Mouse (Mus musculus) layer of hippocampus, postnatal 25 days (tissue): ENCODE data around the gene Rps12-ps3. TPM values are rescaled to one million over a fixed set of nuclear protein-coding genes. Genes with fewer than 3 reads are reported as not detected.

Experiments
- DNase-seq, 2 experiments: peaks; one replicate each; pipeline ENCODE4 v3.0.0; 2022; ENCODE audit warnings: mixed read lengths in 2 of 2, low spot score in 1 of 2; ENCODE audit errors: extremely low spot score in 1 of 2
- total RNA-seq, 2 experiments: library from RNA; stranded (reverse); gene quantifications; 2 replicates each; pipeline ENCODE4 v1.2.3; 2021

The Rps12-ps3 gene
- total RNA-seq = 100 to 1,000 TPM; 242 to 276 TPM

DNA sequence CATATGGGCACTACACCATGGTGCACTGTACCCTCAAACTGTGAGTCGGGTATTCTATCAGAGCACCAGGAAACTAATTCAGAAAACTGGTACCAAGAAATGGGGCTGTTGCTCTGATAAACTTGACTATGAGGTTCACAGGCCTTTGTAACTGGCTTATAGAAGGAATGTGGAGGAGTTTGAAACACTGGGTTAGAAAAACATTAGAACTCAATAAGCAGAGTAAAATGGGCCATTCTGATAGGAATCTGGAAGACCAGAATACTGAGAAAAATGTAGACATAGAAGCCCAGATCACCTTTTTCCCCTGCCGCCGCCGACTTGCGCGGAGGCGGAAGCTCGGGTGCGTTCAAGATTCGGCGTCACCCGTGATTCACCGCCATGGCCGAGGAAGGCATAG, at the start of gene Rps12-ps3:
Rps12-ps3 (plus strand) TSS at position 301 of the 400 bp plus-strand sequence.
- DNase-seq = no peak

DNA sequence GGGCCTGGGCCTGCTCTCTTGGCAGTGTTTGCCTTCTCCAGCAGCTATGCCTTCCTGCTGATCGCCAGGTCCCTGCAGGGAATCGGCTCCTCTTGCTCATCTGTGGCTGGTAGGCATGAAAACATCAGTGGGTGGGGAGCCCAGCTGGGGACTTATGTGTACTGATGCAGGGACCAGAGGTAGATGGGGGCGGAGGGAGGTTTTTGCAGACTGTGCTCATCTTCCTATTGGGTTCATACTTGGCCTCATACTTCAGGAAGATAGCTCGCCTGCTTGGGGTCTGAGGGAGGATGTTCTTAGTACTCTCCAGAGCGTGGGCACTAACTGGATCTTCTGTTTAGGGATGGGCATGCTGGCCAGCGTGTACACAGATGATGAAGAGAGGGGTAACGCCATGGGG, 48.9 kb upstream of the Rps12-ps3 start:
- no peak for DNase-seq

DNA sequence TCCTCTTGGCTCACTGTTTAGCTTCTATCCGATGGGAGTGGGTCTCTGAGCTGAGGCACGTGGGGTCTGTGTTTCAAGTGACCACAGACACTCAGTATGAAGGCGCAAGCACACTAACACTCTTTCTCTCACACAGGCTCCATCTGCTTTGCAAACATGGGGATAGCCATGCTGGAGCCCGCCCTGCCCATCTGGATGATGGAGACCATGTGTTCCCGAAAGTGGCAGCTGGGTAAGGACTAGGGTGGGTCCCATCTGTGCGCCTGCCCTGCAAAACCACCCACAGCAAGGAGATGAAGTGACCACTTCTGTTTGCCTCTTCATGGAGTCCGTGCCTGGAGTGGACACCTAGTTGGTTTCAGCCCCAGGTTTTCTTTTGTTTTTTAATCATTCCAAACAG, 45.7 kb upstream of the Rps12-ps3 start:
- DNase-seq = no peak

DNA sequence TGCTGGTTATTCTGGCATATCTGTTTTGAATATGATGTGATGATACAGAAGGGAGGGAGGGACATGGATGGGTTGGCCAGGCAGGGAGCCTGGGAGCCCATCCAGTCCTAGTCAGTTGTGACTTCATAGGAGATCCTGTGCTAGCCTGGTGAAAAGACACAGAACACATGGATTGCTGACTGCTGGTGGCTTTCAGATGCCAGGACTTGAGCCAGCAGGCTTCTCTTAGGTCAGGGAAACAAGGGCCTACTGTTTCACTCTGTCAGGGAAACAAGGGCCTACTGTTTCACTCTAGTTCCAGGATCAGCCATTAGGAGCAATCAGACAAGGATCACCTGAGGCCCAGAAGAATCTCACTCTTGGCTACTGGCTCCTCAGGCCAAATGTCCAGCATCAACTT, 41.2 kb upstream of the Rps12-ps3 start:
- no peak for DNase-seq

DNA sequence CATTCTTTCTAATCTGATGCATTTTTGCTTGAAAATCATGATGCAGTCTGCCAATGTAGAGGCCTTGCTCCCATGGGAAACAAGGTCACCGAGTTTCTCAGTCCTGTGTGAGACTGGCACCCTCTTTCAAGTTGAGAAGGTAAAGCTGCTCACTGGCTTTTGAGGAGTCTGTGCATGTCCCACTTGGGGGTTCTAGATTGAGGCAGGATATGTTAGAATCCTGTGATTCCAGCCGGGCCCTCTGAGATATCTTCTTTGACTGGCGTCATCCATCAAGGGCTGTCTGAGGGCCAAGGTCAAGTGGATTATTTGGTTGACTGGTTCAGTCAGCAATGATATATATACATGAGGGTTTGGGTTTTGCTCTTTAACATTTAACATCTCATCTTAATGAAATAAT, 40.1 kb upstream of the Rps12-ps3 start:
- DNase-seq = no peak

DNA sequence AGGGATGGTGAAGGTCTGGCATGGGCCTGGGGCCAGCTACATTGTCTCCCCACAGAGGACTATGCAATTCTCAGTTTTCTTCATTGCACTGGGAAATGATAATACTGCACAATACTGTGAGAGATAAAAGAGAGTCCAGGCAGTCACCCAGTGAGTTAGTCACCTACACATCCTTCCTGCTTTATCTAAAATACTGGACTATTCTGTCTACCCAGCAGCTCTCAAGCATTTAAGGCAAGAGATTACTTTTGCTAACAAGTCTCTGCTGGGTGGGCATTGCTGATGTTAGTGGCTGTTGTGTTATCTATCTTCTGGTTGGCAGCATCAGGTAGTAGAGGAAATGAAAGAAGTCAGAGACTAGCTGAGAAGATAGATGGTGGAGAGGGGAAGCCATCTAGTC, 33.0 kb upstream of the Rps12-ps3 start:
- no peak for DNase-seq

DNA sequence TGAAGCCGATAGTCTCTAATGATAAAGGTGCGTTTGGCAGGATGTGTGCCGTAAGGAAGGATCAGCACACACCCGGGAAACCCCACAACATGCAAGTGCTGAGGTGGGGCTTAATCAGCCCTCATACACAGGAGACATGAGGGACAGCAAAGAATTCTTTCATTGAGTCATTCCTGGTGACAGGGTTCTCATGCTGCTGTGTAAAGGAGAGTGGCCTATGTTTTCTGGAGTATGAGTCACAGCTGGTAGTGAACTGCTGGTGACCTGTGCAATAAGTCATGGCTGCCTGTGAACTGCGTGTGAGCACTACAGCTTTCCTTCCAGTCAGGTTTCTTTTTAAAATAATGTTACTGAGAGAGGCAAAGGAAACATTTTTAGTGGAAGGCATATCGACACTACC, 32.3 kb upstream of the Rps12-ps3 start:
- no peak for DNase-seq

DNA sequence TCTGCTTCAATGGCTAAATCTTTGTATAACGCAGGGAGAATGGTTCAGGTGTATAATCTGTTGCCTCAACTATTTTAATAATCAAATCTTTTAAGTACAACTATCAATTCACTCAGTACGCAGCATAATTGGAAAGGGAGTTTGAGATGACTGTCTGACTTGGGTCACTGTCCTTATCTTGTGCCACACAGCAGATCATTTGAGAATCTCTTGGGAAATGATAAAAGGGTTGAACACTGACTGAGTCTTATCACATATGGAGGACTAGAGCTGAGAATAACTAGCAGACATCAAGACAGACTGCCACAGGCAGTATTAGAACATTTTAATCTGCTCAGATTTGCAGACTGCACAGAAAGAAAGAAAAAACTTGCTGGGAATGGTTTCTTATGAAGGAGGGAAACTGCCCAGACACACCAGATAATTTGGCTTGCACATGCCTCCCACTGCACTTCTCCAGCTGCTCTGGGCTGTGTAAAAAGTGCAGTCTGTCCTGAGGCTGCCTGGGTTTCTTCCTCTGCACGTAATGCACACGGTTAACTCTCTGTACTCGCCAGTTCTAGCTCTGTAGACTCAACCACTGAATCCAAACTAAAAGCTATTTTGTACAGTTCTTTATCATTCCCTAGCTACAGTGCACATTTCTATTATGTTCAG, 29.8 kb upstream of the Rps12-ps3 start:
- no peak for DNase-seq

DNA sequence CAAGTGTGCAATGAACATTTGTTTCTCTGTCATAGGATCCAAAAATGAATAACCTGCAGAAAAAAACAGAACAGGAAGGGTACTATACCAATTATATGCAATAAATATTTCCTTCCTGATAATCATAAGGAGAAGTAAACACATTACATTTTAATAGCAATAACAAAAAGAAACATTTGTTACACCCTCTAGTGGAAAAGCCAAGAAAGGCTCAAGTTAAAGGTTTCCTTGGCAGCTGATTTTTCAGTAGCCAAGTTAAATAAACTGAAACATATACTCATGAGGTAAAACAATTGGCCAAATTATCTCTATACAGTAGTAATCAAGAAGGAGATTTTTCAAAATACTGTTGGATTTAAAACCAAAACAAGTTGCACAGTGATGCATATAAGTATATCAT, 6.8 kb upstream of the Rps12-ps3 start:
- no peak for DNase-seq

DNA sequence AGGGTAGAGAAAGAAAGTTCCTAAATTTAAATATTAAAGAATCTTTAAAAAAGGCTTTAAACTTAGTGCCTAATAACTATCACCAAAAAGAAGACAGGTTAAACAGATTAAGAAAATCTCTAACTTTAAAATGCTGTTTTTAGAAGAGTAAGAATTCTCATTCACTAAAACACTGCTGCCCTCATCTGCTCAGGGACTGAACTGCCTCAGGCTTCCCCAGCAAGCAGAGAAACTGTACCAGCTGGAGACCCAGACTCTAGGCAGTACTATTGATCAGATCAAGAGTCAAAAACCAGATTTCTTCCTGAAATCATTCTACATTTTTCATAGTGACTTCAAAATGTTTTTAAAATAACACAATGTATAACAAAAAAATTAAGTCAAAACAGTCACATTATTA, 5.5 kb upstream of the Rps12-ps3 start:
- peak in 1 of 2 experiments; percentile 49 for DNase-seq

DNA sequence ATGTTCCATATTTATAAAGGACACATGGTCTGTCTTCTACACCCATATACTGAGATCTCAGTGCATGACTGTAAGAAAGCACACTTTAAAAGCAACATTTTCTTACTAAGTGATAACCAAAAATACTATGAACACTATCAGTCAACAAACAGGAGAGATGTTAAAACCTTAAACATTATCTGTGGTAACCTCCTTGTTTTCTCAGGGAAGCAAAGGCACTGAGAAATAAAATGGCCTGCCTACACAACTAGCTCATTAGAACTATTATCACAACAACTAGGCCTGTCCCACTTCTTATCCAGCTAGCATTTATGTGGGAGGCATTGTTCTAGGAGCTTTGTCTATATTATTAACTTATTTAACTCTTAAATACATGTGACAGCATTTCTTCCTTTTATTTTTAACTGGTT, 8.7 kb downstream of the Rps12-ps3 start:
- no peak for DNase-seq

DNA sequence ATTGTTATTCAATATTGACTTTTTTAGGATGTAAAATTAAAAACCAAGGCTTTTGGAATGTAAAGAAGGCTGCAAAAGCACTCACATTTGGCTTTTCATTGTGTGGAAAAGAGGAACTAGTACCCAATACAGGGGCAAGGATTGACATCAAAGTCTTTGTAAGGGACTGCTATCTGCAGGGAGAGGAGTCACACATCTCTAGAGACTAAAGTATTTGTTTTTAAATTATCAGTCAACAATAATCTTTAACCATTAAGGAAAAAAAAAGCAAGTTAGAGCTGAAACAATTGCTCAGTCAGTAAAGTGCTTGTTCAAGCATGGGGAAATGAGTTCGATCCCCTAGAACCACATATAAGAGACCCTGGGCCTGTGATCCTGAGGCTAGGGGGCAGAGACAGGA, 14.6 kb downstream of the Rps12-ps3 start:
- DNase-seq = no peak

DNA sequence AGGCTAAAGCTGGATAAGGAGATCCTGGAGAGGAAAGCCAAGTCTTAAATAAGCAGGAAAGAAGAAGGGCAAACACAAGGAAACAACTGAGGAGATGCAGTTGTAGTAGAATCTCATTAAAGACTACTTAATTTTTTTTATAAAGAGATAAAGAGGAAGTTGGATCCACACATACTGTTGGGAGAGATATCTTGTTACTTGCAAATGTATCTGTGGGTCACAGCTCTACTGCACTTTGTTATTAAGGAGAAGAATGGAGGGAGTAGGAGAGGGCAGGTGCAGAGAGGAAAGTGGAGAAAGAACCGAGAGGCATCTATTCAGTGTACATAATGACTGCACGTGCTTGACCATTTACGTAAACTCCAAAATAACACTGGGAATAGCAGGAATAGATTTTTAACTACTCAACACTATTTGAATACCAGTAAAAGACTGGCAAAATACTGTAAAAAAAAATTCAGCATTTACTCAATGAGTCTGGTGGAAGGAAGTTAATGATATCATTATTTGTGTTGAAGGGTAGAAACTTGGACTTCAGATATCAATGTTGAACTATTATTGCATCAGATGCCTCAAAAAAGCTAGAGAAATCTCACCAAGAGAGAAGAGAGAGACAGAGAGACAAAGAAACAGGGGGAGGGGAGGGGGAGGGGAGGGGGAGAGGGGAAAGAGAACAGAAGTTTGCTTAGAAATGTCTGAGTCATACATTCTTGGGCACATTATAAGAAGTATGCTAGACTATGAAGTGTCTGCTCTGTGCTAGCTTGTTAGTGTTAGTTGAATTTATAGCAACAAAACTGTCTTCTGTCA, 16.0 kb downstream of the Rps12-ps3 start:
- no peak for DNase-seq

DNA sequence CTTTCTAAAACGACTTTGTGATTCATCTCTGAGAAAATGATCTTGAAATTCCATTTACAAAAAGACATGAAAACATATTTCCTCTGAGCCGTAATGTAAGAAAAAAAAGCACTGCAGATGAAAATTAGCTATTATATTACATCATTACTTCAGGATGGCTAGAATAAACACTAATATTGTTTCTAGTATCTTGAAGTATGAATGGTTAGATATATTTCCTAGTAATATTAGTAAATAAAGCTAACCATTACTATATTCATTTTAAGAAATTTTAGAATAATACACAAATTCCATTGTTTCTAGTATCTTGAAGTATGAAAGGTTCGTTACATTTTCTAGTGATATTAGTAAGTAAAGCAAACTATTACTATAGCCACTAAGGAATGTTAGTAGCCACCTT, 17.8 kb downstream of the Rps12-ps3 start:
- DNase-seq = no peak

DNA sequence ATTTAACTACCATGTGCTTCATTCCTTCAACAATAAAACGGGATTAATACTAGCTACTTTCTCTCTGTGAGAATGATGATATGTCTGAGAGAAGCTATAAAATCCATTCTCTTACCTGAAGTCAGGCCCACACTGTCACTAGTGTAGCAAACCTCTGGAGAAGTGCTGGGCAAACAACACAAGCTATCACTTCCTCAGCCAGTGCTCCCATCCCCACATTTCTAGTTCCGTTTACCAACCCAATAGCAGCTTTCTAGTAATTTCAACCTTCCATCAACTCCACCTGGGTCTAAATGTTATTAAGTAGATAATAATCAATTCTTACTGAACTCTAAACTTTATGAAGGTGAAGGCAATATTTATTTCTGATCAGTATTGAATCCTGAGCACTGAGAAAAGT, 20.9 kb downstream of the Rps12-ps3 start:
- no peak for DNase-seq

DNA sequence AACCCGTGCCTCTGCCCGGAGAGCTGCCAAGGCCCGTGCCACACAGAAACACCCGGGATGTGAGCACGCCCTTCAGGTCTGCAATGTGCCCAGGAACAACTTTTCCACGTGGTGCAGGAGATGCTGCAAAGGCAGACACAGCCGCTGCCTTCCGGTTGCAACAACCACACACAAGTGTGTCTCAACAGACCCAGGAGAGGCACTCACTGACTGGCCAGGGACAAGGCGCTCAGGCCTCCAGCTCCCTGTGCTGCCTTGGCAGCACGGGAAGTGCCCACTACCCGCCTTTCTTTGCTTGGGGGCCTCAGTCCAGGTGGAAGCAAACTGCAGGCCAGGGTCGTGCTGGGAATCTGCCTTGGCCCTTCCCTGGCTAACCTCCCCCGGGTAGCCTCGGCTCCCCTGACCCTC, 22.2 kb downstream of the Rps12-ps3 start:
- peak in 1 of 2 experiments; percentile 10 for DNase-seq

DNA sequence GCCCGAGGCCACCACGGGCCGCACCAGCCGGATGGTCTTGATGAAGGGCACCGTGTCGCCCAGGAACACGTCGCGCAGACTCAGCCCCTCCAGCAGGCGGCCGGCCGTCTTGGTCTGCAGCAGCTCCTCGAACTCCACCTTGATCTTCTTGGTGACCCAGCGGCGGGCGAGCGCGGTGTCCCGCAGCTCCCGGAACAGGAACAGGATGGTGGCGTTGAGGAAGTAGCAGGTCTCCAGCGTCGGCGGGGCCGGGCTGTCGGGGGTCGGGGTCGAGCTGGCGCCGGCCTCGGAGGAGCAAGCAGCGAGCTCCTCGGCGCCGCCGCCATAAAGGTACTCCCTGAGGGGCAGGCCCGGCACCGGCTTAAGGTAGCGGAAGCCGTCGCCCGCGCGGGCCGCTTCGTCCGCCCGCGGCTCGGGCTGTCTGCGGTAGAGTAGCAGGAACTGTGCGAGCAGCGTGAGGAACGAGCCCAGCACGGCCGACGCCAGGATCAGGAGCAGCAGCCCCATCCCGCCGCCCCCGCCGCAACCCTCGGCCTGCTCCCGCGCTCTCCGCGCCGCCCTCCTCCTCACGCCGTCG, 23.1 kb downstream of the Rps12-ps3 start:
- DNase-seq = peak; percentile 30 to 48

DNA sequence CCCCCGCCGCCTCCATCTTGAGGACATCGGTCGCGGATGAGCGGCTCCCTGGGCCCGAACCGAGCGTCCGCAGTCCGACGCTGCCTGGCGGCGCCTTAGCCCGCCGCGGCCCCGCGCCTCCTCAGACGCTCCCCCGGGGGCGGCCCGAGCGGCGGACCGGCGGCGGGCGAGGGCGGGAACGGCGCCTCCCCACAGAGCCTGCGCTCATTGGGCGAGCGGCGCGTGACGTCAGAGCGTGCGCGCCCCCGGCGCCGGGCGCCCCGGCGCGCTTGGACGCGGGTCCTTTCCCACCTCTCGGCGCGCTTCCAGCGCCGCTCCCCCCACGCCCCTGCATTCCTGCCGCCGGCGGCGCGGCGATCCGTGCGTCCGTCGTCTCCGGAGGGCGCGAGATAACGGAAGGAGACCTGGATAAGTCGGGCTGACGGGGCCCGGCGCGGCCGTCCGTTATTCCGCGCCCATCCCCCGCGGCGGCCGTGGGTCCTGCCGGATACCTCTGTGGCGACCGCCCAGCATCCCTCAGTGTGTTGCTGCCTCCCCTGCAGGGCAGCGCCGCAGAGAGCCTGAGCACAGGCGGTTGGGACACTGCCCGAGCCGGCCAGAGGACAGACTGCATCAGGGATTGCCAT, 23.7 kb downstream of the Rps12-ps3 start, which contains the start of gene Pdzd8:
Pdzd8 (minus strand) TSS at position 123 of the 626 bp plus-strand sequence.
- DNase-seq = peak; percentile 75 to 91

DNA sequence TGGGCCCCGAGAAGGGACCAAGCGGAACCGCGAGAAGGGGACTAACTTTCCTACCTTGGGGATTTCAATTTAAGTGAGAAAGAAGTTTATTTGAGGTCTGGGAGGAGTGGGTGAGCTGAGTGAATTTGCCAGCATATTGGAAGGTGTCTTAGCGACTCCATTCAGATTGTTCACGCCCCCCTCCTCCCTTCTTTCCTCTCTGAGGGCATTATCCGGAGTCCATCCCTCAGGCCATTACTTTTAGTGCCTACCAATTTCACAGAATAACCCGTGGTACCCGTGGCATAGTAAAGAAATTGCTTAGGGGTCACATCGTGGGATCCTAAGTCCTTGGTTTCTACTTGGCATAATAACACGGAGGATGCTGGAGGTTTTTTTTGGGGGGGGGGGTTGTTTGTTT, 24.2 kb downstream of the Rps12-ps3 start:
- no peak for DNase-seq

DNA sequence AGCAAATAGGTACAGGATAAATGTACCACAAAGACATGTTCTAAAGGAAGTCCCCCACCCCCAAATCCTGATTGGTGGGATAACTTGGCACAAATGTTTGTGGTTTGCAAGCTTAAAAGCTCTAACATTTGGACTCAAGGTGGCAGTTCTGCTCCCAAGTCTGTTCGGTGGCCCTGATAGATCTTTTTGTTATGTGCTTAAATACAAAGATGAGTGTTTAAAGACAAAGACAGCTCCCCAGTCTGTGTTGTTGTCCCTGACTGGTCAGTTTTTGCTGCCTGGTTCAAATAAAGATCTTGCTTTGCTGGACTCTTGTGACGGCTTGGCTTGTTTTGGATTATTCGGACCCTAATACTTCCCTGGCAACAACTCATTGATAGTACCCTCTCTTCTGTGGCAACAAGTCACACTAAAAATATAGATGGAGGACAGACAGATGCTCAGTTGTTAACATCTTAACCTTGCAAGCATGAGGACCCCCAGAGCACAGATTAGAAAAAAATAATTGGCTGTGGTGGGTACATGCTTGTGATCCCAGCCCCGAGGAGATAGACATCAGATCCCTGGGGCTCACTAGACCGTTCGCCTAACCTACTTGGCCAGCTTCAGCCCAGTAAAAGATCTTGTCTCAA, 27.4 kb downstream of the Rps12-ps3 start:
- DNase-seq = no peak
